In genomic region chr11:52085857-52086203, GRCm38 (mm10) we compare ENCODE assay signal across 12 mouse cellular contexts. TPM values are rescaled to one million over a fixed set of nuclear protein-coding genes. Genes with fewer than 3 reads are reported as not detected.
DNase-seq lines count a peak whose midpoint lies in the region; ATAC-seq and TF ChIP-seq lines count a peak whose summit lies in the region.
"Had no signal": no experiment of that assay in that cellular context is flagged by ENCODE, and none has a peak within 500 bp of the region (broad histone marks: within the 10 kb centered on the region; RNA-seq: fewer than 3 reads in every experiment).

No protein-coding gene starts in this region.

- H3K27ac ChIP-seq in heart, adult 2 months = peak overlapping the region; percentile 56
- 0 out of 2 replicates have a peak overlapping the region, but pooled peaks have one; percentile 4 for H3K27ac ChIP-seq in limb, embryonic 12.5 days
- H3K27ac ChIP-seq in limb, embryonic 10.5 days = no peak overlapping the region
- H3K27ac ChIP-seq in hindbrain, postnatal 0 days = peak overlapping the region; percentile 80
- peak overlapping the region; percentile 64; the same call in 1 of the 2 replicates for H3K27ac ChIP-seq in stomach, embryonic 15.5 days
- H3K27ac ChIP-seq: liver, embryonic 14.5 days had no signal

- ATAC-seq in limb, embryonic 12.5 days (ENCODE audit: insufficient number of reproducible peaks, insufficient read depth, low FRiP score, low TSS enrichment, low read depth) = no peak
- ATAC-seq in hindbrain, postnatal 0 days = peak; percentile 22; the same call in 1 of the 2 replicates
- no peak for ATAC-seq in stomach, embryonic 15.5 days (ENCODE audit: insufficient read depth, low FRiP score, low read depth)

- TF ChIP-seq CTCF in heart, adult 2 months (IDR thresholded peaks at IDR 0.05) = no peak
- no peak for TF ChIP-seq CTCF in hindbrain, postnatal 0 days (IDR thresholded peaks at IDR 0.05; ENCODE audit: low read depth)

- no peaks in the 10 kb centered on the region for H3K36me3 ChIP-seq in heart, adult 2 months (ENCODE audit: control insufficient read depth, insufficient read depth, low read length)
- H3K36me3 ChIP-seq in limb, embryonic 12.5 days = no peaks in the 10 kb centered on the region
- no peaks in the 10 kb centered on the region for H3K36me3 ChIP-seq in limb, embryonic 10.5 days
- no peaks in the 10 kb centered on the region for H3K36me3 ChIP-seq in hindbrain, postnatal 0 days (ENCODE audit: insufficient read depth, low read length)
- H3K36me3 ChIP-seq in stomach, embryonic 15.5 days = no peaks in the 10 kb centered on the region

- intact Hi-C loops in heart, adult 2 months (cut with DNase I) = no loop called here
- intact Hi-C loops in heart, postnatal 14 days (cut with DNase I) = no loop called here

- no peak for DNase-seq in heart, adult 2 months
- DNase-seq in heart, postnatal 14 days = no peak
- no peak for DNase-seq in limb, embryonic 10.5 days (ENCODE audit: low spot score)
- no peak for DNase-seq in hindbrain, postnatal 0 days (ENCODE audit: low spot score)
- DNase-seq in thymus, postnatal 25 days = no peak
- DNase-seq in cerebellum, adult 9-10 months = no peak
- DNase-seq: cerebellum, postnatal 14 days; kidney, adult 11 months had no signal

- TF ChIP-seq EP300 in heart, adult 2 months (IDR thresholded peaks at IDR 0.05; ENCODE audit: insufficient read depth, low read depth, low read length) = no peak

- no peaks in the 10 kb centered on the region for H3K79me2 ChIP-seq in heart, adult 2 months (replicated peaks; ENCODE audit: control insufficient read depth, insufficient read depth, low read length)

- H3K9ac ChIP-seq in heart, adult 2 months (ENCODE audit: low read depth, low read length) = no peak overlapping the region
- no peak overlapping the region for H3K9ac ChIP-seq in limb, embryonic 12.5 days (replicated peaks)
- H3K9ac ChIP-seq in hindbrain, postnatal 0 days (replicated peaks; ENCODE audit: low read length) = 0 out of 2 replicates have a peak overlapping the region, but pooled peaks have one; percentile 21
- H3K9ac ChIP-seq in stomach, embryonic 15.5 days = no peak overlapping the region
- H3K9ac ChIP-seq: liver, embryonic 14.5 days had no signal

- H3K4me1 ChIP-seq in heart, adult 2 months (ENCODE audit: control insufficient read depth, insufficient read depth, low read length) = peaks cover 4% of the 10 kb centered on the region
- peaks cover 16% of the 10 kb centered on the region for H3K4me1 ChIP-seq in limb, embryonic 12.5 days (replicated peaks)
- H3K4me1 ChIP-seq in limb, embryonic 10.5 days = peaks cover 13% of the 10 kb centered on the region
- peaks cover 5% of the 10 kb centered on the region; the same call in 1 of the 2 replicates for H3K4me1 ChIP-seq in hindbrain, postnatal 0 days (ENCODE audit: insufficient read depth, low read length)
- peaks cover 17% of the 10 kb centered on the region; the same call in 1 of the 2 replicates for H3K4me1 ChIP-seq in stomach, embryonic 15.5 days

- 62% methylated on average over 4 of the region's 4 CpGs for WGBS in heart, adult 2 months
- whole genome bisulfite sequencing in limb, embryonic 12.5 days = 67% methylated on average over 4 of the region's 4 CpGs
- 77% methylated on average over 4 of the region's 4 CpGs for WGBS in limb, embryonic 10.5 days
- WGBS in hindbrain, postnatal 0 days = 45% methylated on average over 4 of the region's 4 CpGs
- 47% methylated on average over 4 of the region's 4 CpGs for WGBS in stomach, embryonic 15.5 days

- H3K9me3 ChIP-seq in limb, embryonic 12.5 days = no peaks in the 10 kb centered on the region
- no peaks in the 10 kb centered on the region for H3K9me3 ChIP-seq in limb, embryonic 10.5 days (replicated peaks)
- H3K9me3 ChIP-seq in hindbrain, postnatal 0 days (ENCODE audit: low read length) = no peaks in the 10 kb centered on the region
- no peaks in the 10 kb centered on the region for H3K9me3 ChIP-seq in stomach, embryonic 15.5 days

- H3K27me3 ChIP-seq in heart, adult 2 months (ENCODE audit: control insufficient read depth, insufficient read depth, low read length) = no peaks in the 10 kb centered on the region
- H3K27me3 ChIP-seq in limb, embryonic 12.5 days = no peaks in the 10 kb centered on the region
- no peaks in the 10 kb centered on the region for H3K27me3 ChIP-seq in limb, embryonic 10.5 days (ENCODE audit: low read depth, poor library complexity, severe bottlenecking)
- no peaks in the 10 kb centered on the region for H3K27me3 ChIP-seq in hindbrain, postnatal 0 days (ENCODE audit: insufficient read depth, low read length)
- no peaks in the 10 kb centered on the region for H3K27me3 ChIP-seq in stomach, embryonic 15.5 days (replicated peaks)

- no peak overlapping the region for H3K4me3 ChIP-seq in heart, adult 2 months
- H3K4me3 ChIP-seq in limb, embryonic 12.5 days (replicated peaks) = no peak overlapping the region
- H3K4me3 ChIP-seq in limb, embryonic 10.5 days = no peak overlapping the region
- no peak overlapping the region for H3K4me3 ChIP-seq in hindbrain, postnatal 0 days (ENCODE audit: low read length)
- H3K4me3 ChIP-seq in stomach, embryonic 15.5 days (replicated peaks) = no peak overlapping the region

- H3K4me2 ChIP-seq in limb, embryonic 12.5 days = no peak overlapping the region
- H3K4me2 ChIP-seq in hindbrain, postnatal 0 days (ENCODE audit: low read depth, low read length) = peak overlapping the region; percentile 35
- H3K4me2 ChIP-seq in stomach, embryonic 15.5 days = no peak overlapping the region; the same call in 1 of the 2 replicates

- no peak for TF ChIP-seq POLR2A in heart, adult 2 months (IDR thresholded peaks at IDR 0.05; ENCODE audit: insufficient read depth, low read depth, low read length)

RNA-seq across cellular contexts. Expression of gene Ppp2ca, which starts 12.7 kb away (rescaled TPM):
- total RNA-seq in heart, adult 2 months (2021) = 10 to 100 TPM; 52.7 to 58.0 TPM
- polyA plus RNA-seq in heart, adult 2 months (2012; rRNA removed) = 31.0 and 60.7 TPM in 2 replicates
- total RNA-seq in heart, postnatal 14 days (2021) = 10 to 100 TPM; 55.4 to 60.4 TPM
- polyA plus RNA-seq in limb, embryonic 12.5 days (2016; fragmentation: Nextera tagmentation; extraction: Ambion mirVana) = 107 and 108 TPM in 2 replicates
- polyA plus RNA-seq in limb, embryonic 10.5 days (2016; fragmentation: Nextera tagmentation; extraction: Ambion mirVana) = 89.8 and 92.2 TPM in 2 replicates
- 115 and 116 TPM in 2 replicates for total RNA-seq in hindbrain, postnatal 0 days (2014; rRNA removed)
- polyA plus RNA-seq in hindbrain, postnatal 0 days (2015; fragmentation: Nextera tagmentation; extraction: Ambion mirVana) = 110 and 117 TPM in 2 replicates
- polyA plus RNA-seq in stomach, embryonic 15.5 days (2015; fragmentation: Nextera tagmentation; extraction: Ambion mirVana) = 71.3 and 72.1 TPM in 2 replicates

RNA-seq across cellular contexts. Expression of gene Olfr1373, which starts 59.5 kb away (rescaled TPM):
- total RNA-seq in heart, adult 2 months (2021) = not detected
- polyA plus RNA-seq in heart, adult 2 months (2012; rRNA removed) = not detected in 2 replicates
- not detected for total RNA-seq in heart, postnatal 14 days (2021)
- polyA plus RNA-seq in limb, embryonic 12.5 days (2016; fragmentation: Nextera tagmentation; extraction: Ambion mirVana) = not detected in 2 replicates
- not detected in 2 replicates for polyA plus RNA-seq in limb, embryonic 10.5 days (2016; fragmentation: Nextera tagmentation; extraction: Ambion mirVana)
- not detected in 2 replicates for total RNA-seq in hindbrain, postnatal 0 days (2014; rRNA removed)
- polyA plus RNA-seq in hindbrain, postnatal 0 days (2015; fragmentation: Nextera tagmentation; extraction: Ambion mirVana) = not detected in 2 replicates
- not detected in 2 replicates for polyA plus RNA-seq in stomach, embryonic 15.5 days (2015; fragmentation: Nextera tagmentation; extraction: Ambion mirVana)
- total RNA-seq: layer of hippocampus, postnatal 25 days had no signal
- polyA plus RNA-seq: liver, embryonic 14.5 days had no signal
